Mouse (Mus musculus): ENCODE data around the gene Gpr26. TPM values are rescaled to one million over a fixed set of nuclear protein-coding genes. Genes with fewer than 3 reads are reported as not detected.

The Gpr26 gene
- total RNA-seq, 4 experiments from 2014 or later = not detected

GRCm38 (mm10) chr7:132025591-132025990 is 59.3 kb downstream of the Gpr26 start:
- DNase-seq (ENCODE audit: low spot score in 2 of 2) = no peak

GRCm38 (mm10) chr7:132026671-132027070 is 60.4 kb downstream of the Gpr26 start:
- DNase-seq (ENCODE audit: low spot score in 2 of 2) = no peak

DNA sequence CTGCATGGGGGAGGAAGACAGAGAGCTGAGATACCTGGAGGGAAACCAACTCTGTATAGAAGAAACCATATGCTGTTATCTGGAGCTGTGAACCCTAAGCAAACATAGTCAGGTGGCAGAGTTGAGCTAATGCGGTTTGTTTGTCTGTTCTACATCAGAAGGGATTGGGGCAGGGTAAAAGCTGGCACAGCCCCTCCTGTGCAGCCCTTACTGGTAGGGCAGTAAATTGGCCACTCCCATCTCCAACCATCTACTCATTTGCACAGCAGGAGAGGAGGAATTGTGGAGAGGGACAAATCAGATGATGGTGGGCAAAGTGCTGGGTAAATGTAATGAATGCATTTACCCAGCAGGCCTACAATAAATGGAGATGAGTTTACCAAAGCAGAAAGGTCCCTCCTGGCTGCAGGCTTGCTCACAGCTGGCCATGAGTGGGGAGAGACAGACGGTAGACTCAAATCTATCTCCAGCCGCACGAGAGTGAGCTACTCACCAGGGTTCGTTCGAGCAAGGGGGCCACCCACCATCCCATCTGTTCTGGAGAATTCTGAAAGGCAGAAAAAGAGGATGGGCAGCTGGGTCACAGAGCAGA is 65.8 kb downstream of the Gpr26 start:
- no peak for DNase-seq (ENCODE audit: low spot score in 2 of 2)

Other genes starting within 250 kb of the Gpr26 start
- 1 to 10 TPM; 5.2 to 8.1 (median 5.8) TPM for gene Cpxm2, start 188.3 kb downstream of the Gpr26 start, total RNA-seq (2022)